Comparison of ENCODE assay signal across 15 mouse cellular contexts in the genomic region with DNA sequence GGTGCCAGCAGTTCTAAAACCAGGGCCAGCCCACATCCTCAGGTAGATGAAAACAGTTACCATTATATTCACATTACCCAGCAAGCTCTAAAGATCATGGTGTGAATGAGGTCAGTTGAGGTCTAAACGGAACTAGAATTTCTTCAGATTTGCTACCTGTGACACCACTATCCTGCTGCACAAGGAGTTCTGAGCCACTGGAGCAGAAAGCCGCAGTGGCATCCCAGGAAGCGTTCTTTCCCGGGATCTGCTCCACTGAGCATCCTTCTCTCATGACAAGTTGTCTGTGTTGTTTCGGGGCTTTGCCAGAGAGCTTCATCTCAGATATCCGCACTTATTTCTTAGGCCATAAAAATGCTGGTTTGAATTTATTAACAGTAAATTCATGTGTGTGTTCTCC.
"Had no signal": no experiment of that assay in that cellular context is flagged by ENCODE, and none has a peak within 500 bp of the region (broad histone marks: within the 10 kb centered on the region; RNA-seq: fewer than 3 reads in every experiment).

No protein-coding gene starts in this region.

- H3K9ac ChIP-seq: limb, embryonic 13.5 days; liver, embryonic 14.5 days; midbrain, embryonic 15.5 days; neural tube, embryonic 13.5 days; stomach, embryonic 15.5 days had no signal

- H3K9me3 ChIP-seq: limb, embryonic 13.5 days; midbrain, embryonic 10.5 days; midbrain, embryonic 15.5 days; neural tube, embryonic 13.5 days; stomach, embryonic 15.5 days had no signal

- H3K27me3 ChIP-seq: limb, embryonic 13.5 days; midbrain, embryonic 15.5 days; neural tube, embryonic 13.5 days; stomach, embryonic 15.5 days had no signal

- H3K4me2 ChIP-seq: limb, embryonic 13.5 days; midbrain, embryonic 15.5 days; neural tube, embryonic 13.5 days; stomach, embryonic 15.5 days had no signal

- DNase-seq: left cerebral cortex, postnatal 4 days; lung, adult 2 months; lung, postnatal 4 days; retina, postnatal 1 day; right cerebral cortex, postnatal 4 days; thymus, adult 2 months; thymus, postnatal 36 days had no signal

- H3K4me1 ChIP-seq: midbrain, embryonic 15.5 days; neural tube, embryonic 13.5 days; stomach, embryonic 15.5 days had no signal

- H3K36me3 ChIP-seq: limb, embryonic 13.5 days; midbrain, embryonic 10.5 days; midbrain, embryonic 15.5 days; neural tube, embryonic 13.5 days; stomach, embryonic 15.5 days had no signal

- ATAC-seq: hindbrain, embryonic 16.5 days; lung, postnatal 0 days; midbrain, embryonic 15.5 days had no signal

- H3K27ac ChIP-seq: limb, embryonic 13.5 days; liver, embryonic 14.5 days; midbrain, embryonic 10.5 days; midbrain, embryonic 15.5 days; neural tube, embryonic 13.5 days; stomach, embryonic 15.5 days had no signal

- H3K4me3 ChIP-seq: limb, embryonic 13.5 days; midbrain, embryonic 10.5 days; midbrain, embryonic 15.5 days; neural tube, embryonic 13.5 days; stomach, embryonic 15.5 days had no signal
